ENCODE assay signal across 26 mouse cellular contexts in genomic region chr17:85860797-85861196, GRCm38 (mm10).
"Had no signal": no experiment of that assay in that cellular context is flagged by ENCODE, and none has a peak within 500 bp of the region (broad histone marks: within the 10 kb centered on the region; RNA-seq: fewer than 3 reads in every experiment).

No protein-coding gene starts in this region.

- H3K9ac ChIP-seq: heart, embryonic 13.5 days; heart, embryonic 15.5 days; hindbrain, embryonic 13.5 days; hindbrain, embryonic 15.5 days; intestine, embryonic 15.5 days; kidney, embryonic 15.5 days; limb, embryonic 13.5 days; limb, embryonic 15.5 days; liver, embryonic 12.5 days; liver, embryonic 14.5 days had no signal

- H3K27ac ChIP-seq: heart, adult 2 months; heart, embryonic 13.5 days; heart, embryonic 15.5 days; hindbrain, embryonic 13.5 days; hindbrain, embryonic 15.5 days; hindbrain, postnatal 0 days; intestine, embryonic 15.5 days; kidney, embryonic 15.5 days; kidney, postnatal 0 days; limb, embryonic 13.5 days; limb, embryonic 15.5 days; liver, embryonic 12.5 days; liver, embryonic 14.5 days had no signal

- H3K4me3 ChIP-seq: gastrocnemius, adult 2 months; heart, adult 2 months; heart, embryonic 13.5 days; heart, embryonic 15.5 days; hindbrain, embryonic 13.5 days; hindbrain, embryonic 15.5 days; intestine, embryonic 15.5 days; kidney, embryonic 15.5 days; limb, embryonic 13.5 days; limb, embryonic 15.5 days; liver, embryonic 12.5 days had no signal

- H3K9me3 ChIP-seq: heart, embryonic 13.5 days; heart, embryonic 15.5 days; hindbrain, embryonic 13.5 days; hindbrain, embryonic 15.5 days; intestine, embryonic 15.5 days; kidney, embryonic 15.5 days; limb, embryonic 13.5 days; limb, embryonic 15.5 days; liver, embryonic 12.5 days had no signal

- H3K4me2 ChIP-seq: heart, embryonic 11.5 days; heart, embryonic 13.5 days; heart, embryonic 15.5 days; hindbrain, embryonic 13.5 days; hindbrain, embryonic 15.5 days; intestine, embryonic 15.5 days; kidney, embryonic 15.5 days; limb, embryonic 13.5 days; limb, embryonic 15.5 days; liver, embryonic 12.5 days had no signal

- H3K27me3 ChIP-seq: hindbrain, embryonic 15.5 days; intestine, embryonic 15.5 days had no signal

- H3K36me3 ChIP-seq: heart, embryonic 13.5 days; heart, embryonic 15.5 days; hindbrain, embryonic 13.5 days; hindbrain, embryonic 15.5 days; intestine, embryonic 15.5 days; kidney, embryonic 15.5 days; limb, embryonic 13.5 days; limb, embryonic 15.5 days; liver, embryonic 12.5 days had no signal

- DNase-seq: gastrocnemius, adult 2 months; gastrocnemius, postnatal 10 days; gastrocnemius, postnatal 25 days; heart, adult 2 months; heart, postnatal 14 days; kidney, adult 11 months; kidney, adult 2 months; kidney, adult 9 months; kidney, postnatal 14 days; kidney, postnatal 36 days; layer of hippocampus, adult 9-11 months; layer of hippocampus, postnatal 36 days; left cerebral cortex, postnatal 4 days had no signal

- H3K4me1 ChIP-seq: intestine, embryonic 15.5 days; liver, embryonic 12.5 days had no signal
